Mouse (Mus musculus): Measurements from ENCODE around the gene Ccndbp1.

DNA sequence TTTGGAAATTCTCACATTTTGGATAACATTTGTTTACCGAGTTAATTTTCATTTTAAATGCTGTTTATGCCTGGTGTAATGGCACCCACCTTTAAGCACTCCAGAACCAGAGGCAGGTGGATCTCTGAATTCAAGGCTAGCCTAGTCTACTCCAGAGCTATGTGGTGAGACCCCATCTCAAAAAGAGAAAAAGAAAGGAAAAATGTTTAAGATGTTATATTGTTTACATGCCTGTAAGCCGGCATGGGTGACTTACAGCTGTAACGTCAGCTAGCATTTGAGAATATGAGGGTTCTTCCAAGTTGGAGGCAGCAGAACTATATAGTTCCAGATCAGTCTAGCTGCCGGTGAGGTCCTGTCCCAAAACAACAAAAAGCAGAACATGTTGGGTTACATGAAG is 36.4 kb upstream of the Ccndbp1 start:
- TF ChIP-seq CTCF (IDR thresholded peaks at IDR 0.05; ENCODE audit: low read depth) (no peak), EP300 (IDR thresholded peaks at IDR 0.05; ENCODE audit: low read depth) (no peak)

Data from heart, postnatal 0 days (tissue).